Mouse (Mus musculus): ENCODE measurements around the gene Cdh23. TPM values are rescaled to one million over a fixed set of nuclear protein-coding genes. Genes with fewer than 3 reads are reported as not detected.
A peak's percentile ranks its signal among the peaks of the same experiment; 100 is the strongest.
"Not testable (repeated sequence)": the region's sequence is repeated elsewhere in the genome, so short reads cannot be mapped to it uniquely, and the experiment has no call there.

Gene Cdh23
- polyA plus RNA-seq, 1 experiment from 2014 or later, result 0.25 TPM

- no peaks in the 10 kb centered on the region for H3K9me3 ChIP-seq (replicated peaks; ENCODE audit: low read length)
- DNase-seq (ENCODE audit: low spot score), result no peak
- TF ChIP-seq CTCF (IDR thresholded peaks at IDR 0.05; ENCODE audit: low read depth), result no peak
Observed at GRCm38 (mm10) chr10:60718491-60718890, 22.2 kb upstream of the Cdh23 start.

DNA sequence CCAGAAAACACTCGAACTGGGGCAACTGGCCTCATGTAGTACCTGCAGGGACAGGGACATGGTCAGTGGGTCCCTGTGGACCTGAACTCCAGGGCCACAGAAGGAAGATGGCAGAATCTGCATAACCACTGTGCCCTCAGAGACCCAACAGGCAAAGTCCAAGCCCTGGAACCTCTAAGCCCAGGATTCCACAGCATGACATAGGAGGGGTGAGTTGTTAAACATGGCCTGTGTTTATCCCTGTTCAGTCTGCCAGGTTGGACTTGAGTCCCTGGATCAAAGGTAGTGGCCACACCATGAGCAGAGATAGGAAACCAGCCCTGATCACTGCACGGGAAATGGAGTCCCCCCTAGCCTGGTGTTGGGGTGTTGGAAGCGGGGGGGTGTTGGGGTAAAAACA, 20.2 kb upstream of the Cdh23 start:
- Histone ChIP-seq H3K4me3 (replicated peaks; ENCODE audit: low read depth, low read length) (no peak overlapping the region), H3K27me3 (ENCODE audit: insufficient read depth, low read length) (no peaks in the 10 kb centered on the region), H3K27ac (no peak overlapping the region), H3K4me1 (replicated peaks; ENCODE audit: insufficient read depth, low read length) (no peaks in the 10 kb centered on the region), H3K9ac (ENCODE audit: low read depth, low read length) (no peak overlapping the region), H3K4me2 (ENCODE audit: low read length) (no peak overlapping the region), H3K36me3 (ENCODE audit: insufficient read depth, low read length) (peaks cover 17% of the 10 kb centered on the region; the same call in 1 of the 2 replicates), H3K9me3 (replicated peaks; ENCODE audit: low read length) (no peaks in the 10 kb centered on the region)
- no peak for TF ChIP-seq CTCF (IDR thresholded peaks at IDR 0.05; ENCODE audit: low read depth)
- no peak for DNase-seq (ENCODE audit: low spot score)
- WGBS, result 86% methylated on average over 3 of the region's 3 CpGs
- ATAC-seq (replicated peaks; ENCODE audit: low FRiP score, low read depth), result 0 out of 2 replicates have a peak, but pooled peaks have one; percentile 52

More at GRCm38 (mm10) chr10:60718491-60718890, 22.2 kb upstream of the Cdh23 start:
- H3K27me3 ChIP-seq (ENCODE audit: insufficient read depth, low read length), result no peaks in the 10 kb centered on the region
- WGBS, result 96% methylated on average over 2 of the region's 2 CpGs
- no peak overlapping the region for H3K4me3 ChIP-seq (replicated peaks; ENCODE audit: low read depth, low read length)
- no peak overlapping the region for H3K27ac ChIP-seq
- no peaks in the 10 kb centered on the region for H3K4me1 ChIP-seq (replicated peaks; ENCODE audit: insufficient read depth, low read length)
- no peak overlapping the region for H3K9ac ChIP-seq (ENCODE audit: low read depth, low read length)
- H3K4me2 ChIP-seq (ENCODE audit: low read length), result no peak overlapping the region
- ATAC-seq (replicated peaks; ENCODE audit: low FRiP score, low read depth), result no peak
- peaks cover 17% of the 10 kb centered on the region; the same call in 1 of the 2 replicates for H3K36me3 ChIP-seq (ENCODE audit: insufficient read depth, low read length)

GRCm38 (mm10) chr10:60712299-60712698, 16.0 kb upstream of the Cdh23 start:
- not testable (repeated sequence) for DNase-seq (ENCODE audit: low spot score); H3K4me1 ChIP-seq (replicated peaks; ENCODE audit: insufficient read depth, low read length); H3K27ac ChIP-seq; H3K9me3 ChIP-seq (replicated peaks; ENCODE audit: low read length); H3K9ac ChIP-seq (ENCODE audit: low read depth, low read length); H3K4me2 ChIP-seq (ENCODE audit: low read length); ATAC-seq (replicated peaks; ENCODE audit: low FRiP score, low read depth); H3K27me3 ChIP-seq (ENCODE audit: insufficient read depth, low read length); H3K4me3 ChIP-seq (replicated peaks; ENCODE audit: low read depth, low read length)
- WGBS, result 62% methylated on average over 8 of the region's 8 CpGs
- peaks cover 12% of the 10 kb centered on the region; the same call in 1 of the 2 replicates for H3K36me3 ChIP-seq (ENCODE audit: insufficient read depth, low read length)

DNA sequence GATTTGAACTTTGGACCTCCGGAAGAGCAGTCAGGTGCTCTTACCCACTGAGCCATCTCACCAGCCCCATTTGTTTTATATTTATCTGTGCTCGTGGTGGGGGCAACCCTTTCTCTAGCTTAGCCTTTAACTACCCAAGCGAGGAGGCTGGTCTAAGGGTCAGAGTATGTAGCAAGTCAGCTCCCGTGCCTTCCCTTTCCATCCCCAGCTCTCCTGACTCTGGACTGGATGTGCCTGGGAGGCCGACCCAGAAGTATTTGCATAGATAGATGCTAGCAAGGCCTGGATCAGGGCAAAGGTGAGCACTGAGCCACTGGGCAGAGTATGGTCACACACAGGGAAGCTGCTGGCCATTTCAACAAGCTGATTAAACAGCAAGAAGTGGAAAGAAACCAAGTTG, 12.5 kb upstream of the Cdh23 start:
- H3K4me3 ChIP-seq (replicated peaks; ENCODE audit: low read depth, low read length), result no peak overlapping the region
- H3K36me3 ChIP-seq (ENCODE audit: insufficient read depth, low read length), result no peaks in the 10 kb centered on the region
- no peaks in the 10 kb centered on the region for H3K27me3 ChIP-seq (ENCODE audit: insufficient read depth, low read length)
- H3K9me3 ChIP-seq (replicated peaks; ENCODE audit: low read length), result no peaks in the 10 kb centered on the region
- no peak overlapping the region for H3K4me2 ChIP-seq (ENCODE audit: low read length)
- H3K9ac ChIP-seq (ENCODE audit: low read depth, low read length), result no peak overlapping the region
- DNase-seq (ENCODE audit: low spot score) (peak; percentile 42), ATAC-seq (replicated peaks; ENCODE audit: low FRiP score, low read depth) (peak; percentile 96)
- no peaks in the 10 kb centered on the region for H3K4me1 ChIP-seq (replicated peaks; ENCODE audit: insufficient read depth, low read length)
- 63% methylated on average over 5 of the region's 5 CpGs for WGBS
- no peak for TF ChIP-seq CTCF (IDR thresholded peaks at IDR 0.05; ENCODE audit: low read depth)
- 0 out of 2 replicates have a peak overlapping the region, but pooled peaks have one; percentile 55 for H3K27ac ChIP-seq

GRCm38 (mm10) chr10:60706268-60706667, 10.0 kb upstream of the Cdh23 start:
- no peak for DNase-seq (ENCODE audit: low spot score)
- no peak overlapping the region for H3K9ac ChIP-seq (ENCODE audit: low read depth, low read length)

GRCm38 (mm10) chr10:60705134-60705533, 8.8 kb upstream of the Cdh23 start:
- H3K4me1 ChIP-seq (replicated peaks; ENCODE audit: insufficient read depth, low read length), result no peaks in the 10 kb centered on the region
- no peaks in the 10 kb centered on the region for H3K36me3 ChIP-seq (ENCODE audit: insufficient read depth, low read length)
- H3K27ac ChIP-seq, result no peak overlapping the region
- H3K9ac ChIP-seq (ENCODE audit: low read depth, low read length), result no peak overlapping the region
- DNase-seq (ENCODE audit: low spot score) (no peak), ATAC-seq (replicated peaks; ENCODE audit: low FRiP score, low read depth) (no peak)
- no peak overlapping the region for H3K4me3 ChIP-seq (replicated peaks; ENCODE audit: low read depth, low read length)
- H3K9me3 ChIP-seq (replicated peaks; ENCODE audit: low read length), result no peaks in the 10 kb centered on the region
- WGBS, result 71% methylated on average over 2 of the region's 2 CpGs
- H3K27me3 ChIP-seq (ENCODE audit: insufficient read depth, low read length), result no peaks in the 10 kb centered on the region
- H3K4me2 ChIP-seq (ENCODE audit: low read length), result no peak overlapping the region
- TF ChIP-seq CTCF (IDR thresholded peaks at IDR 0.05; ENCODE audit: low read depth), result no peak

More at GRCm38 (mm10) chr10:60706268-60706667, 10.0 kb upstream of the Cdh23 start:
- no peaks in the 10 kb centered on the region for H3K9me3 ChIP-seq (replicated peaks; ENCODE audit: low read length)
- no peak overlapping the region for H3K4me2 ChIP-seq (ENCODE audit: low read length)
- no peaks in the 10 kb centered on the region for H3K36me3 ChIP-seq (ENCODE audit: insufficient read depth, low read length)
- no peaks in the 10 kb centered on the region for H3K4me1 ChIP-seq (replicated peaks; ENCODE audit: insufficient read depth, low read length)
- no peak overlapping the region for H3K27ac ChIP-seq
- no peaks in the 10 kb centered on the region for H3K27me3 ChIP-seq (ENCODE audit: insufficient read depth, low read length)
- WGBS, result 77% methylated on average over 4 of the region's 4 CpGs
- no peak for ATAC-seq (replicated peaks; ENCODE audit: low FRiP score, low read depth)
- no peak for TF ChIP-seq CTCF (IDR thresholded peaks at IDR 0.05; ENCODE audit: low read depth)
- H3K4me3 ChIP-seq (replicated peaks; ENCODE audit: low read depth, low read length), result no peak overlapping the region

- Histone ChIP-seq H3K4me2 (ENCODE audit: low read length) (no peak overlapping the region), H3K9me3 (replicated peaks; ENCODE audit: low read length) (no peaks in the 10 kb centered on the region), H3K27ac (no peak overlapping the region), H3K9ac (ENCODE audit: low read depth, low read length) (no peak overlapping the region), H3K4me1 (replicated peaks; ENCODE audit: insufficient read depth, low read length) (no peaks in the 10 kb centered on the region), H3K4me3 (replicated peaks; ENCODE audit: low read depth, low read length) (no peak overlapping the region), H3K36me3 (ENCODE audit: insufficient read depth, low read length) (no peaks in the 10 kb centered on the region), H3K27me3 (ENCODE audit: insufficient read depth, low read length) (no peaks in the 10 kb centered on the region)
- no peak for TF ChIP-seq CTCF (IDR thresholded peaks at IDR 0.05; ENCODE audit: low read depth)
- ATAC-seq (replicated peaks; ENCODE audit: low FRiP score, low read depth), result no peak
- WGBS, result 76% methylated on average over 6 of the region's 6 CpGs
- no peak for DNase-seq (ENCODE audit: low spot score)
Observed at GRCm38 (mm10) chr10:60697775-60698174, 1.5 kb upstream of the Cdh23 start.

All from kidney, postnatal 0 days (tissue).